Mouse (Mus musculus) forebrain, embryonic 14.5 days (tissue): ENCODE data around the gene Pcsk5. TPM values are rescaled to one million over a fixed set of nuclear protein-coding genes. Genes with fewer than 3 reads are reported as not detected.

Source experiments
- ATAC-seq: fragments of 200-750 bp; cut with Nextera tagmentation; 2 replicates; pipeline ENCODE4 v1.8.0; 2017; ENCODE audit warnings: mild to moderate bottlenecking, moderate library complexity
- DNase-seq: peaks from one replicate; pipeline ENCODE4 v3.0.0-alpha.2; 2015; ENCODE audit warnings: low spot score
- H3K27ac ChIP-seq: fragments of 300-500 bp; sonication (generic); 2 replicates; pipeline ENCODE4 v1.5.1; 2014; ENCODE audit warnings: low read depth, mild to moderate bottlenecking, control low read depth, low read length, moderate library complexity
- H3K27me3 ChIP-seq: fragments of 300-500 bp; sonication (generic); replicated peaks from 2 replicates; pipeline ENCODE4 v1.6.1; 2014; ENCODE audit warnings: low read length, control low read depth, mixed read lengths; ENCODE audit not compliant: control insufficient read depth, insufficient read depth
- H3K36me3 ChIP-seq: fragments of 300-500 bp; sonication (generic); 2 replicates; pipeline ENCODE4 v1.6.1; 2014; ENCODE audit warnings: low read length, control low read depth; ENCODE audit not compliant: control insufficient read depth, insufficient read depth
- H3K4me1 ChIP-seq: fragments of 300-500 bp; sonication (generic); 2 replicates; pipeline ENCODE4 v1.6.1; 2014; ENCODE audit warnings: antibody characterized with exemption, low read length, control low read depth; ENCODE audit not compliant: control insufficient read depth, insufficient read depth
- H3K4me2 ChIP-seq: fragments of 300-500 bp; sonication (generic); 2 replicates; pipeline ENCODE4 v1.6.1; 2014; ENCODE audit warnings: mild to moderate bottlenecking, control low read depth, low read length
- H3K4me3 ChIP-seq: fragments of 300-500 bp; sonication (generic); 2 replicates; pipeline ENCODE4 v1.5.1; 2014; ENCODE audit warnings: low read depth, low read length, control low read depth
- H3K9ac ChIP-seq: fragments of 300-500 bp; sonication (generic); 2 replicates; pipeline ENCODE4 v1.6.1; 2014; ENCODE audit warnings: mild to moderate bottlenecking, low read length, control low read depth, moderate library complexity
- H3K9me3 ChIP-seq: fragments of 300-500 bp; sonication (generic); replicated peaks from 2 replicates; pipeline ENCODE4 v1.6.1; 2016; ENCODE audit warnings: low read length, control low read depth, mixed read lengths; ENCODE audit not compliant: control insufficient read depth
- WGBS: fragments of 180-500 bp; shearing (Covaris S2); extraction: QIAGEN DNeasy Blood & Tissue Kit; methylation state at CpG from one replicate; pipeline ENCODE4 v1.1.7; 2014; 5-methylcytosine and 5-hydroxymethylcytosine counted together
- polyA plus RNA-seq: library from polyadenylated mRNA; unstranded; fragments of >200 nt; fragmentation: Nextera tagmentation; extraction: Ambion mirVana; gene quantifications from 2 replicates; pipeline ENCODE4 v1.2.1, GENCODE M21; 2014

Pcsk5 gene
- polyA plus RNA-seq, 1 experiment from 2014 or later: 3.8 TPM

GRCm38 (mm10) chr19:17423306-17423705 lies 414.1 kb downstream of the Pcsk5 start:
- Histone ChIP-seq H3K27ac (no peak overlapping the region), H3K4me3 (no peak overlapping the region), H3K4me1 (no peaks in the 10 kb centered on the region), H3K4me2 (no peak overlapping the region), H3K9ac (no peak overlapping the region), H3K9me3 (no peaks in the 10 kb centered on the region), H3K36me3 (no peaks in the 10 kb centered on the region), H3K27me3 (no peaks in the 10 kb centered on the region)
- ATAC-seq (no peak), DNase-seq (no peak)
- WGBS: 81% methylated on average over 3 of the region's 3 CpGs

GRCm38 (mm10) chr19:17417855-17418254 lies 419.6 kb downstream of the Pcsk5 start:
- Histone ChIP-seq H3K36me3 (no peaks in the 10 kb centered on the region), H3K9me3 (no peaks in the 10 kb centered on the region), H3K27ac (no peak overlapping the region), H3K27me3 (no peaks in the 10 kb centered on the region), H3K9ac (no peak overlapping the region), H3K4me1 (no peaks in the 10 kb centered on the region), H3K4me2 (no peak overlapping the region), H3K4me3 (no peak overlapping the region)
- WGBS: 66% methylated on average over 1 of the region's 1 CpGs
- DNase-seq: no peak
- ATAC-seq: no peak

GRCm38 (mm10) chr19:17412915-17413459 lies 424.4 kb downstream of the Pcsk5 start:
- H3K27ac ChIP-seq: no peak overlapping the region
- H3K4me1 ChIP-seq: no peaks in the 10 kb centered on the region
- no peaks in the 10 kb centered on the region for H3K27me3 ChIP-seq
- no peaks in the 10 kb centered on the region for H3K9me3 ChIP-seq
- ATAC-seq: no peak
- no peak for DNase-seq
- WGBS: 26% methylated on average over 4 of the region's 4 CpGs
- no peak overlapping the region for H3K4me2 ChIP-seq
- H3K9ac ChIP-seq: no peak overlapping the region
- no peaks in the 10 kb centered on the region for H3K36me3 ChIP-seq
- H3K4me3 ChIP-seq: no peak overlapping the region

- no peak for DNase-seq
These were observed 426.9 kb downstream of the Pcsk5 start for GRCm38 (mm10) chr19:17410465-17411065.

GRCm38 (mm10) chr19:17409351-17409750 lies 428.1 kb downstream of the Pcsk5 start:
- no peaks in the 10 kb centered on the region for H3K36me3 ChIP-seq
- H3K4me2 ChIP-seq: no peak overlapping the region
- DNase-seq (no peak), ATAC-seq (no peak)
- no peak overlapping the region for H3K27ac ChIP-seq
- H3K27me3 ChIP-seq: no peaks in the 10 kb centered on the region
- no peak overlapping the region for H3K9ac ChIP-seq
- no peaks in the 10 kb centered on the region for H3K4me1 ChIP-seq
- 0 out of 2 replicates have a peak, but pooled peaks cover 3% of the 10 kb centered on the region for H3K9me3 ChIP-seq
- 50% methylated on average over 3 of the region's 3 CpGs for WGBS
- no peak overlapping the region for H3K4me3 ChIP-seq

More at GRCm38 (mm10) chr19:17410465-17411065, 426.9 kb downstream of the Pcsk5 start:
- Histone ChIP-seq H3K4me2 (no peak overlapping the region), H3K27me3 (no peaks in the 10 kb centered on the region), H3K4me1 (no peaks in the 10 kb centered on the region), H3K4me3 (no peak overlapping the region), H3K9ac (no peak overlapping the region), H3K36me3 (no peaks in the 10 kb centered on the region), H3K27ac (no peak overlapping the region), H3K9me3 (0 out of 2 replicates have a peak, but pooled peaks cover 3% of the 10 kb centered on the region)
- ATAC-seq: no peak
- 88% methylated on average over 5 of the region's 5 CpGs for WGBS

GRCm38 (mm10) chr19:17408591-17408990 lies 428.8 kb downstream of the Pcsk5 start:
- H3K4me1 ChIP-seq: no peaks in the 10 kb centered on the region
- H3K9me3 ChIP-seq: 0 out of 2 replicates have a peak, but pooled peaks cover 3% of the 10 kb centered on the region
- no peak overlapping the region for H3K27ac ChIP-seq
- H3K9ac ChIP-seq: no peak overlapping the region
- DNase-seq (no peak), ATAC-seq (no peak)
- no peaks in the 10 kb centered on the region for H3K36me3 ChIP-seq
- no peaks in the 10 kb centered on the region for H3K27me3 ChIP-seq
- H3K4me2 ChIP-seq: no peak overlapping the region
- no peak overlapping the region for H3K4me3 ChIP-seq

GRCm38 (mm10) chr19:17406823-17407222 lies 430.6 kb downstream of the Pcsk5 start:
- Histone ChIP-seq H3K9ac (no peak overlapping the region), H3K9me3 (0 out of 2 replicates have a peak, but pooled peaks cover 3% of the 10 kb centered on the region), H3K4me2 (no peak overlapping the region), H3K27ac (no peak overlapping the region), H3K27me3 (no peaks in the 10 kb centered on the region), H3K4me1 (no peaks in the 10 kb centered on the region), H3K4me3 (no peak overlapping the region), H3K36me3 (no peaks in the 10 kb centered on the region)
- WGBS: 94% methylated on average over 5 of the region's 5 CpGs
- ATAC-seq: no peak
- DNase-seq: no peak

- Histone ChIP-seq H3K9ac (no peak overlapping the region), H3K4me2 (no peak overlapping the region), H3K4me3 (no peak overlapping the region), H3K36me3 (peaks cover 23% of the 10 kb centered on the region), H3K27ac (no peak overlapping the region), H3K27me3 (no peaks in the 10 kb centered on the region), H3K4me1 (no peaks in the 10 kb centered on the region), H3K9me3 (0 out of 2 replicates have a peak, but pooled peaks cover 3% of the 10 kb centered on the region)
- ATAC-seq (no peak), DNase-seq (no peak)
- WGBS: 93% methylated on average over 4 of the region's 4 CpGs
These were observed 434.3 kb downstream of the Pcsk5 start for GRCm38 (mm10) chr19:17403175-17403574.

- 83% methylated on average over 4 of the region's 4 CpGs for WGBS
- no peaks in the 10 kb centered on the region for H3K27me3 ChIP-seq
- no peak overlapping the region for H3K9ac ChIP-seq
- H3K4me1 ChIP-seq: no peaks in the 10 kb centered on the region
- no peak overlapping the region for H3K4me3 ChIP-seq
- ATAC-seq (no peak), DNase-seq (no peak)
- no peak overlapping the region for H3K27ac ChIP-seq
- peaks cover 40% of the 10 kb centered on the region for H3K36me3 ChIP-seq
- H3K9me3 ChIP-seq: no peaks in the 10 kb centered on the region
- H3K4me2 ChIP-seq: no peak overlapping the region
These were observed 436.9 kb downstream of the Pcsk5 start for GRCm38 (mm10) chr19:17400571-17400970.
